Mouse (Mus musculus): ENCODE data around the gene Rangrf.
"Not testable (repeated sequence)": the region's sequence is repeated elsewhere in the genome, so short reads cannot be mapped to it uniquely, and the experiment has no call there.

DNA sequence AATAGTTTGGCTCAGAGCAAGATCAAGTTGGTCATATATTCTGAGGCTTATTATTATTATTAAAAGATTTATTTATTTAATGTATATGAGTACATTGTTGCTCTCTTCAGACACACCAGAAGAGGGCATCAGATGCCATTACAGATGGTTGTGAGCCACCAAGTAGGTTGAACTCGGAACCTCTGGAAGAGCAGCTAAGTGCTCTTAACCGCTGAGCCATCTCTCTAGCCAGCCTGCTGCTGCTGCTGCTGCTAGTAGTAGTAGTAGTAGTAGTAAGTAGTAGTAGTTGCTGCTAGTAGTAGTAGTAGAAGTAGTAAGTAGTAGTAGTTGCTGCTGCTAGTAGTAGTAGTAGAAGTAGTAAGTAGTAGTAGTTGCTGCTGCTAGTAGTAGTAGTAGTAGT is 36.5 kb upstream of the Rangrf start:
- not testable (repeated sequence) for TF ChIP-seq POLR2A (IDR thresholded peaks at IDR 0.05; ENCODE audit: borderline replicate concordance, extremely low read depth, insufficient read depth, insufficient read length, poor library complexity, severe bottlenecking); CTCF (IDR thresholded peaks at IDR 0.05; ENCODE audit: borderline replicate concordance, extremely low read depth, insufficient read depth, insufficient read length)
